Mouse (Mus musculus): ENCODE data around the gene H2-T24.
"Not testable (repeated sequence)": the region's sequence is repeated elsewhere in the genome, so short reads cannot be mapped to it uniquely, and the experiment has no call there.

Gene H2-T24

DNA sequence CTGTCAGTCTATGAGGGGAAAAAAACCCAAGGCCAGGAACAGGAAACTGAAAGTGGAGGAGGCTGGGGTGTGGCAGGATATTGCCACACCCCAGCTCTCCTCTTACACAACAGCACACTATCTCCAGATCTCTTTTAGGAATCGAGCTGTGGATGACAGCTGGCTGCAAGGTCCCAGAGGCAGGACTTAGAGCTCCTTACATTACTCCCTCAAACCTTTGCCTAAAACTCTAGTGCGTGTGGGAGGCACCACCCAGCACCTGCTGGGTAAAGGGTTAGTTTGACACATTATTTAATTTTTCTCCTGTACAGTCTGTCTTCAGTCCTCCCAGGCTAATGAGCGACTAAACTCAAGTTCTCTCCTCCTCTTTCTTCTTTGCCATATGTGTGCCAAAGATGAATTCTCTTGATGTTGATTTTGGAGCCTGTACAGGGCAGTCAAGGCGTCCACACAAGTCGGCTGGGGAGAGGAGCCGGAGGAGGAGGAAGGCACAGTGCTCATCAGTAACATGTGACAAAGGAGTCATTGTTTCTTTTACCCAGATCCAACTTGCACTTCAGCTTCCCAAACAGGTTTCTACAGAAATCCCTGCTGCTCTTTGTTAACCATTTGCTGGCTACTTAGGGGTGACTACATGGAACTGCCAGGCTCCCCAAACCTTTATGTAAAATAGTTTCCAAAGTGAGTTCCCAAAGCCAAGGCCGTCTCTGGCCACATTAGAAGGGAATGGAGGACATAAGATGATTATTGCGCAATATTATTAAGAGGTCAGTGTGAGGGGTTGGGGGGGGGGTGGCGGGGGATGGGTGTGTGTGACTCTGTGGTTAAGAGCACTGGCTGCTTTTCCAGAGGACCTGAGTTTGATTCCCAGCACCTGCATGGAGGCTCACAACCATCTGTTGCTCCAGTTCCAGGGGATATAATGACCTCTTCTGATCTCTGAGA lies 3.6 kb upstream of the H2-T24 start:
- DNase-seq (ENCODE audit: low read depth), result no peak

DNA sequence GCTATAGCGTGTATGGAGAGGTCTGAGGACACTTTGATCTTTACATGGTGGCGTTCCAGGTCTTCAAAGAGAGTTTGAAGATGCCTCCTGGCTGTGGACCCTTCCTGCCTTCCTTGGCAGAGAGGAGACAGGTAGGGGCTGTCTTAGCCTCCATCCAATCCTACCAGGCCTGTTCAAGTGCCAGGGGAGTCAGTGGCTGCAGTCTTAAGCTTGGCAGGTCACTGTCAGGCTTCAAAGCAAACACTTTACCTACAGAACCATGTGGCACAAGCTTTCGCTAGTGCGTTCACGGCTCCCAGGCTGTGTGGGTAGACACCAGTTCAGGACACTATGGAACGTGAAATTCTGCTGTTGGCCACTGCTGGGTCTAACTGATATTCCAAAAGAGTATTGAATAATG lies 2.6 kb upstream of the H2-T24 start:
- no peak for DNase-seq (ENCODE audit: low read depth)

- DNase-seq (ENCODE audit: low read depth), result no peak
These were observed 1.7 kb upstream of the H2-T24 start for GRCm38 (mm10) chr17:36022098-36022497.

DNA sequence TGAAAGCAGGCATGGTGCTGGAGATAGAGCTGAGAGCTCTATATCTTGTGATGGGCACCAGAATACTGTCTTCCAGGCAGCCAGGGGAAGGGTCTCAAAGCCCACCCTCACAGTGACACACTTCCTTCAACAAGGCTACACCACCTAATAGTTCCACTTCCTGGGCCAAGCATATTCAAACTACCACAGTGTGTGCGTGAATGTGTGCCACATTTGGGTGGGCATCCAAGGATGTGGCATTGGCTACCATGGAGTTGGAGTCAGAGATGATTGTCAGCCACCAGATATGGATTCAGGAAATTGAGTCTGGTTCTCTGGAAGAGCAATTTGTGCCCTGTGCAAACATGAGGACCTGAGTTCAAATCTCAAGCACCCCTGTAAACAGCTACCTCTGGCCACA lies 949 bp upstream of the H2-T24 start:
- DNase-seq (ENCODE audit: low read depth), result no peak

DNA sequence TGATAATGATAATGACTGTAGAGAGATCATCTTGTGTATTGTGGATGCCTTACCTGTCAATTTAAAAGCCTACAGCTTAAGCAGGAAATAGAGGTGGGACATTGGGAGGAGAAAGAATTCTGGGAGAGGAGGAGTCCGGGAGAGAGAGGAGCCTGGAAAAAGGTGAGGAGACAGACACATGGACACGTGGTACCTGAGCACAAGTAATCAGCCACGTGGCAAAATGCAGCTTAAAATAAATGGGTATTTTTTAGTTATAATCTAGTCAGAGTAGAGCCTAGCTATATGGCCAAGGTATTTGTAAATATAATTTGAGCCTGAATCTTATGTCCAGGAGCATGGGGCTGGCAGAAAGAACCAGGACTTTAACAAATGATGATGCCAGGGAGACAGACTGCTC lies 841 bp downstream of the H2-T24 start:
- no peak for DNase-seq (ENCODE audit: low read depth)

DNA sequence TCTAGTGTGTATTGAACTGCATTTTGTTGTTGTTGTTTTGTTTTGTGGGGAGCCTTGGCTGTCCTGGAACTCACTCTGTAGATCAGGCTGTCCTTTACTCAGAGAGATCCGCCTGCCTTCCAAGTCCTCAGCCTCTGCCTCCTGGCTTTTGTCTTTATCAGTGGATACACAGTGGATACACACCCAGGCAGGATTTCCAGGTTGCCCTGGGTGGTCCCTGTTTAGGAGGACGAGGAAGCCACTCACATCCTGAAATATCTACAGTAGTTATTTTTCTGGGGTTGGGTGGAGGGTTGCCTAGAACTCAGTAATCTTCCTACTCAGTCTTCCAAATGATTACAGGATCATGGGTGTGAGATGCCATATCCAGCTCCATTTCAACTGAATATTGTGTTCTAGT lies 1.4 kb downstream of the H2-T24 start:
- DNase-seq (ENCODE audit: low read depth), result no peak

DNA sequence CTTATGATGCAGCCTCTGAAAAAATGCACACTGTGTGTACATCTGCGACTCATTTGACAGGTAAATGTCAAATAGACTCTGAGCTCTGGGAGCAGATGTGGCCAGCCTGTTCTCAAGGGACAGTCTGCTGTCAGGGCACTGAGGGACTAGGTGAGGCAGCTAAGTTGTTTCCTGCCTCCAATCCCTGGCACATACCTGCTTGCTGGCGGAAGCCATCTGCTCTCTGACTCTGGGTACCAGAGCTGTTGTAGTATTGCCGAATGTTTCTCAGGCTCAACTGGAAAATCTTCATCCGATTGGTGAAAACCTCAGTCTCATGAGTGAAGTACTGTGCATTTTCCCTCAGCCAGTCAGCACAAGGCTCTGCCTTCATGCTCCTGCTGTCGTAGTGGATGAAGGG lies 3.3 kb downstream of the H2-T24 start:
- DNase-seq (ENCODE audit: low read depth), result no peak

DNA sequence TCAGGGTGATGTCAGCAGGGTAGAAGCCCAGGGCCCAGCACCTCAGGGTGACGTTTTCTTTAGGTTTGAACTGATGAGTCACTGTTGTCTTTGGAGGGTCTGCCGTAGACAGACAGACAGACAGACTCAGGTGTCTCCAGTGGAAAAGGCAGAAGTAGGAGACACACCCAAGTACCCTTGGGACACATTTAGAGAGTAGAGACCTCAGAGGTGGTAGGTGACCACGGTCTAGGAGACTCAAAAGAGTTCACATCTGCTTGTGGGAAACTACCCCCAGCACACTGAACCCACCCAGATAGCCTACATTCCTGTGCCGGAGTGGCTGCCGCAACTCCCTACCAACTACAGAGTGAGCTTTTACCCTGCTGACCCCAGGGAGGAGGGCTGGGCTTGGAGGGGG lies 5.4 kb downstream of the H2-T24 start:
- no peak for DNase-seq (ENCODE audit: low read depth)

DNA sequence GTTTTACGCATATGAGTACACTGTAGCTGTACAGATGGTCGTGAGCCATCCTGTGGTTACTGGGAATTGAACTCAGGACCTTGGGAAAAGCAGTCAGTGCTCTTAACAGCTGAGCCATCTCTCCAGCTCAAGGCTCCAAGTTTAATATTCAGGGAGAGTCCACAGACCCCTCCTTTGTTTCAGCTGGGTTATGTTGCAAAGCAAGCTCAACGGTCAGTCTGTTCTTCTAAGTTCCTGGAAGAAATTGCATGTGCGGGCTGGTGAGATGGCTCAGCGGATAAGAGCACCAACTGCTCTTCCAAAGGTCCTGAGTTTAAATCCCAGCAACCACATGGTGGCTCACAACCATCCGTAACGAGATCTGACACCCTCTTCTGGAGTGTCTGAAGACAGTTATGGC lies 16.0 kb downstream of the H2-T24 start:
- DNase-seq (ENCODE audit: low read depth), result not testable (repeated sequence)

GRCm38 (mm10) chr17:36003331-36003730 lies 17.0 kb downstream of the H2-T24 start:
- DNase-seq (ENCODE audit: low read depth), result no peak

- no peak for DNase-seq (ENCODE audit: low read depth)
These were observed 18.4 kb downstream of the H2-T24 start for GRCm38 (mm10) chr17:36001966-36002365.

GRCm38 (mm10) chr17:36001121-36001897 lies 19.1 kb downstream of the H2-T24 start:
- DNase-seq (ENCODE audit: low read depth), result no peak

GRCm38 (mm10) chr17:36000349-36000748 lies 20.0 kb downstream of the H2-T24 start:
- no peak for DNase-seq (ENCODE audit: low read depth)

- DNase-seq (ENCODE audit: low read depth), result no peak
These were observed 21.0 kb downstream of the H2-T24 start for GRCm38 (mm10) chr17:35999356-35999755.

GRCm38 (mm10) chr17:35998545-35999305 lies 21.6 kb downstream of the H2-T24 start:
- DNase-seq (ENCODE audit: low read depth), result no peak

GRCm38 (mm10) chr17:35997713-35998510 lies 22.4 kb downstream of the H2-T24 start:
- no peak for DNase-seq (ENCODE audit: low read depth)

DNA sequence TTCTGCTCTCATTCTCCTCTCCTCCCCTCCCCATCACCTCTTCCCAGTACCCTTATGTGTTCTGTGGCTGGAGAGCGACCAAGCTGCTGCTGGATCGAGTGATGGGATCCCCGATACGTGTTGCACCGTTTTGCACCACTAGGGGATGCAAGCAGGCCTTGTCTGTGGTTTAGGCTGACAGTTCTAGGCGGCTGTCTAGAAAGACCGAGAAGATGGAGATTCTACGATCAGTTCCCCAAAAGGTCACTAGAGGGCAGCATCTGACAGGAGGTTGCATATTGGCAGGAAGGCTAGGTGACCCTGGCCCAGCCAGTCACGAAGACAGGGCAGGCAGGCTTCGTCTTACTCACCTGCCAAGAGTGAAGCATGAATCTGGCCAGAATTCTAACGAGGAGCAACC lies 23.4 kb downstream of the H2-T24 start:
- DNase-seq (ENCODE audit: low read depth), result peak; percentile 100

- DNase-seq (ENCODE audit: low read depth), result no peak
These were observed 25.5 kb downstream of the H2-T24 start for GRCm38 (mm10) chr17:35994879-35995240.

GRCm38 (mm10) chr17:35994175-35994878 lies 26.0 kb downstream of the H2-T24 start:
- DNase-seq (ENCODE audit: low read depth), result peak; percentile 83

DNA sequence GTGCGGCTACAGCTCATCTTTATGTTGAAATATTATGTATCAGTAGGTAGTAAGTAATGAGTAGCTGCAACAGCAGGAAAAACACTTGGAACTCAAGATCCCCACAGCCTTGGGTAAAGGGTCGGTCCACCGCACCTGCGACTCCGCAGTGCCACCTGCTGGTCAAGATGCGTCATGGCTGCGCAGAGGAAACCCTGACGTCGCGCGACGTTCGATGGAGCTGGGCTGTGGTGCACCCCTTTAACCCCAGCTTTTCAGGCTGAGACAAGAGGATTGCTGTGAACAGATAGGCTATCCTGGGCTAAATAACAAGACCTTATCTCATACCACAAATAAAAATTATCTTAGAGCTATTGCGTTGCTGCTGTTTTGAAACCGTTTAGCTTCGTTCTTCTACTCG lies 26.7 kb downstream of the H2-T24 start:
- peak; percentile 62 for DNase-seq (ENCODE audit: low read depth)

- no peak for DNase-seq (ENCODE audit: low read depth)
These were observed 28.6 kb downstream of the H2-T24 start for GRCm38 (mm10) chr17:35991781-35992180.

Measured in c-Kit-positive CD71-negative TER-119-negative erythroid progenitor cells, embryonic 14.5 days (primary cell).